Mouse (Mus musculus) E14TG2a.4 (cell line): ENCODE measurements at regions not wholly inside any gene's neighbourhood (a gene's known extent, or its start where the extent isn't known, plus 50 kb on each side); places are given as distances from the start of the nearest gene placed in this dataset.

Experiments
- CTCF ChIP-seq: conservative IDR thresholded peaks from 2 replicates; pipeline ENCODE4 v1.5.1; 2014; ENCODE audit warnings: low read length
- NANOG ChIP-seq: IDR thresholded peaks from 2 replicates; pipeline ENCODE4 v1.6.1; 2014; ENCODE audit warnings: borderline replicate concordance, low read length, mixed read lengths
- POU5F1 ChIP-seq: IDR thresholded peaks from 2 replicates; pipeline ENCODE4 v1.6.1; 2014; ENCODE audit warnings: low read length, borderline replicate concordance

DNA sequence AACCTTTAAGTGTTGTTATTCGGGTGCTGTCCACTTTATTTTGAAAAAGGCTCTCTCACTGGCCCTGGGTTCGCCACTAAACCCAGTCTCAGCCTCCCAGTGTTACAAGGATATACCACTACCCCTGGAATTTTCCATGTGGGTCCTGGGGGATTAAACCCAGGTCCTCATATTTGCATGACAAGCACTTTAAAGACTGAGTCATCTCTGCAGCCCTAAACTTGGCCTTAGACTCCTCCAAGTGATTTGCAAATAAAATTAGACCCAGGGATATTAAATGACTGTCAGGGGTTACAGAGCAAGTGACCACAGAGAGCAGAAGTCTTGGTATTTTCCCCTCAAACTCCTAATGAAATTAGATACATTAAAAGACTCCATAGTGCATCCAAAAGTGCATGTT lies 258.9 kb upstream of the Pex5l start:
- TF ChIP-seq CTCF, result no peak
- no peak for TF ChIP-seq POU5F1
- TF ChIP-seq NANOG, result no peak
